Comparison of ENCODE assay signal across 20 mouse cellular contexts in genomic region chr5:115591506-115591905, GRCm38 (mm10). TPM values are rescaled to one million over a fixed set of nuclear protein-coding genes. Genes with fewer than 3 reads are reported as not detected.
DNase-seq lines count a peak whose midpoint lies in the region; ATAC-seq and TF ChIP-seq lines count a peak whose summit lies in the region.
"Had no signal": no experiment of that assay in that cellular context is flagged by ENCODE, and none has a peak within 500 bp of the region (broad histone marks: within the 10 kb centered on the region; RNA-seq: fewer than 3 reads in every experiment).

No protein-coding gene starts in this region.

- peaks cover 91% of the 10 kb centered on the region for H3K36me3 ChIP-seq in intestine, postnatal 0 days (ENCODE audit: control insufficient read depth, insufficient read depth)
- H3K36me3 ChIP-seq in intestine, embryonic 16.5 days (ENCODE audit: control insufficient read depth, insufficient read depth, low read length) = peaks cover 46% of the 10 kb centered on the region
- peaks cover 65% of the 10 kb centered on the region for H3K36me3 ChIP-seq in stomach, postnatal 0 days (ENCODE audit: control insufficient read depth, insufficient read depth, low read length)
- peaks cover 50% of the 10 kb centered on the region for H3K36me3 ChIP-seq in hindbrain, embryonic 11.5 days (ENCODE audit: control insufficient read depth, insufficient read depth, low read length)

- H3K4me2 ChIP-seq in intestine, postnatal 0 days (replicated peaks; ENCODE audit: low read depth) = no peak overlapping the region
- no peak overlapping the region for H3K4me2 ChIP-seq in intestine, embryonic 16.5 days (ENCODE audit: low read depth, low read length)
- H3K4me2 ChIP-seq in stomach, postnatal 0 days (replicated peaks; ENCODE audit: low read depth) = no peak overlapping the region
- H3K4me2 ChIP-seq in hindbrain, embryonic 11.5 days (replicated peaks; ENCODE audit: low read depth, low read length) = no peak overlapping the region

- H3K9ac ChIP-seq in intestine, postnatal 0 days (ENCODE audit: low read depth, low read length) = no peak overlapping the region
- no peak overlapping the region for H3K9ac ChIP-seq in intestine, embryonic 16.5 days (ENCODE audit: low read depth, low read length)
- no peak overlapping the region for H3K9ac ChIP-seq in stomach, postnatal 0 days (ENCODE audit: low read length)
- H3K9ac ChIP-seq in hindbrain, embryonic 11.5 days (ENCODE audit: low read depth, low read length) = no peak overlapping the region

- no peak for TF ChIP-seq EP300 in stomach, postnatal 0 days (optimal IDR thresholded peaks at IDR 0.05)

- no peak overlapping the region for H3K4me3 ChIP-seq in intestine, postnatal 0 days (ENCODE audit: low read depth, low read length)
- no peak overlapping the region for H3K4me3 ChIP-seq in intestine, embryonic 16.5 days (ENCODE audit: low read length)
- no peak overlapping the region for H3K4me3 ChIP-seq in stomach, postnatal 0 days (ENCODE audit: low read depth, low read length)
- no peak overlapping the region for H3K4me3 ChIP-seq in hindbrain, embryonic 11.5 days (ENCODE audit: low read depth, low read length)

- no peak for TF ChIP-seq CTCF in intestine, postnatal 0 days (IDR thresholded peaks at IDR 0.05; ENCODE audit: low read depth)
- TF ChIP-seq CTCF in stomach, postnatal 0 days (IDR thresholded peaks at IDR 0.05; ENCODE audit: low read depth) = no peak

- WGBS in intestine, postnatal 0 days = 49% methylated on average over 2 of the region's 2 CpGs
- 80% methylated on average over 2 of the region's 2 CpGs for WGBS in intestine, embryonic 16.5 days
- WGBS in stomach, postnatal 0 days = 74% methylated on average over 2 of the region's 2 CpGs
- WGBS in hindbrain, embryonic 11.5 days = 100% methylated on average over 2 of the region's 2 CpGs

- DNase-seq in stomach, postnatal 0 days (ENCODE audit: low spot score) = no peak
- DNase-seq in yolk sac, embryonic 10.5 days (ENCODE audit: low spot score) = peak; percentile 20
- DNase-seq in ovary, postnatal 10 days (ENCODE audit: low spot score) = no peak
- no peak for DNase-seq in hindbrain, embryonic 11.5 days (ENCODE audit: low spot score)
- DNase-seq: adrenal gland, adult 2 months; adrenal gland, adult 8-10 months; adrenal gland, postnatal 10 days; adrenal gland, postnatal 14 days; adrenal gland, postnatal 25 days; B cell, adult 2 months; cerebellum, adult 11 months; cerebellum, adult 11-12 months; cerebellum, adult 18-20 months had no signal

- H3K4me1 ChIP-seq in intestine, postnatal 0 days (replicated peaks; ENCODE audit: control insufficient read depth, insufficient read depth, low read length) = no peaks in the 10 kb centered on the region
- no peaks in the 10 kb centered on the region for H3K4me1 ChIP-seq in intestine, embryonic 16.5 days (ENCODE audit: control insufficient read depth, insufficient read depth, low read length)
- H3K4me1 ChIP-seq in stomach, postnatal 0 days (replicated peaks; ENCODE audit: control insufficient read depth, insufficient read depth) = no peaks in the 10 kb centered on the region
- H3K4me1 ChIP-seq in hindbrain, embryonic 11.5 days (replicated peaks; ENCODE audit: control insufficient read depth, insufficient read depth, low read length) = no peaks in the 10 kb centered on the region

- H3K27me3 ChIP-seq in intestine, postnatal 0 days (replicated peaks; ENCODE audit: control insufficient read depth, insufficient read depth, low read length) = no peaks in the 10 kb centered on the region
- no peaks in the 10 kb centered on the region for H3K27me3 ChIP-seq in intestine, embryonic 16.5 days (replicated peaks; ENCODE audit: control insufficient read depth, insufficient read depth, low read length)
- H3K27me3 ChIP-seq in stomach, postnatal 0 days (ENCODE audit: control insufficient read depth, insufficient read depth, low read length) = no peaks in the 10 kb centered on the region
- no peaks in the 10 kb centered on the region for H3K27me3 ChIP-seq in hindbrain, embryonic 11.5 days (ENCODE audit: control insufficient read depth, insufficient read depth, low read length)
- H3K27me3 ChIP-seq: CH12.LX, Patski had no signal

- H3K9me3 ChIP-seq in intestine, postnatal 0 days (ENCODE audit: control insufficient read depth) = no peaks in the 10 kb centered on the region
- no peaks in the 10 kb centered on the region for H3K9me3 ChIP-seq in intestine, embryonic 16.5 days (ENCODE audit: control insufficient read depth, low read length)
- no peaks in the 10 kb centered on the region for H3K9me3 ChIP-seq in stomach, postnatal 0 days (ENCODE audit: control insufficient read depth, low read length)
- no peaks in the 10 kb centered on the region for H3K9me3 ChIP-seq in hindbrain, embryonic 11.5 days (ENCODE audit: control insufficient read depth, low read length)
- H3K9me3 ChIP-seq: G1E had no signal

- no peak overlapping the region for H3K27ac ChIP-seq in intestine, postnatal 0 days (ENCODE audit: low read depth, low read length)
- no peak overlapping the region for H3K27ac ChIP-seq in intestine, embryonic 16.5 days (ENCODE audit: low read length)
- H3K27ac ChIP-seq in stomach, postnatal 0 days (replicated peaks) = no peak overlapping the region
- no peak overlapping the region for H3K27ac ChIP-seq in hindbrain, embryonic 11.5 days (ENCODE audit: low read depth, low read length)

- peak; percentile 53; the same call in 1 of the 2 replicates for ATAC-seq in intestine, postnatal 0 days
- no peak; the same call in 1 of the 2 replicates for ATAC-seq in intestine, embryonic 16.5 days
- peak; percentile 67 for ATAC-seq in stomach, postnatal 0 days (ENCODE audit: low FRiP score, low TSS enrichment)
- ATAC-seq in hindbrain, embryonic 11.5 days (ENCODE audit: low FRiP score) = no peak
- ATAC-seq: activated CD4-positive, CD25-positive, alpha-beta regulatory T cell, adult 4 months; CD4-positive, CD25-positive, alpha-beta regulatory T cell, adult 4 months; Patski had no signal

RNA-seq across cellular contexts. Expression of gene Gcn1l1, which starts 26.5 kb away (rescaled TPM):
- polyA plus RNA-seq in intestine, postnatal 0 days (2015; fragmentation: Nextera tagmentation; extraction: Ambion mirVana) = 9.3 and 9.6 TPM in 2 replicates
- 25.5 and 26.3 TPM in 2 replicates for polyA plus RNA-seq in intestine, embryonic 16.5 days (2015; fragmentation: Nextera tagmentation; extraction: Ambion mirVana)
- polyA plus RNA-seq in stomach, postnatal 0 days (2015; fragmentation: Nextera tagmentation; extraction: Ambion mirVana) = 11.2 and 11.7 TPM in 2 replicates
- polyA plus RNA-seq in hindbrain, embryonic 11.5 days (2014; fragmentation: Nextera tagmentation; extraction: Ambion mirVana) = 31.8 and 39.4 TPM in 2 replicates

RNA-seq across cellular contexts. Expression of gene Rplp0, which starts 32.2 kb away (rescaled TPM):
- polyA plus RNA-seq in intestine, postnatal 0 days (2015; fragmentation: Nextera tagmentation; extraction: Ambion mirVana) = 832 and 868 TPM in 2 replicates
- polyA plus RNA-seq in intestine, embryonic 16.5 days (2015; fragmentation: Nextera tagmentation; extraction: Ambion mirVana) = 1,506 and 1,615 TPM in 2 replicates
- polyA plus RNA-seq in stomach, postnatal 0 days (2015; fragmentation: Nextera tagmentation; extraction: Ambion mirVana) = 1,317 and 1,335 TPM in 2 replicates
- 1,244 and 1,247 TPM in 2 replicates for polyA plus RNA-seq in hindbrain, embryonic 11.5 days (2014; fragmentation: Nextera tagmentation; extraction: Ambion mirVana)

RNA-seq across cellular contexts. Expression of gene Rab35, which starts 40.2 kb away (rescaled TPM):
- polyA plus RNA-seq in intestine, postnatal 0 days (2015; fragmentation: Nextera tagmentation; extraction: Ambion mirVana) = 16.7 and 17.3 TPM in 2 replicates
- polyA plus RNA-seq in intestine, embryonic 16.5 days (2015; fragmentation: Nextera tagmentation; extraction: Ambion mirVana) = 4.4 and 5.1 TPM in 2 replicates
- polyA plus RNA-seq in stomach, postnatal 0 days (2015; fragmentation: Nextera tagmentation; extraction: Ambion mirVana) = 20.0 and 20.3 TPM in 2 replicates
- polyA plus RNA-seq in hindbrain, embryonic 11.5 days (2014; fragmentation: Nextera tagmentation; extraction: Ambion mirVana) = 18.3 and 18.8 TPM in 2 replicates

Comparison
In these comparisons a context has a peak if more than half of its experiments do, and no peak if none do; other contexts are left out.
1. ATAC-seq: peak in intestine, postnatal 0 days (single experiment) and stomach, postnatal 0 days (single experiment); none in intestine, embryonic 16.5 days (single experiment) and hindbrain, embryonic 11.5 days (single experiment).